Mouse (Mus musculus) neural tube, embryonic 13.5 days (tissue): ENCODE measurements around the gene Gm21830. TPM values are rescaled to one million over a fixed set of nuclear protein-coding genes. Genes with fewer than 3 reads are reported as not detected.
"Not testable (repeated sequence)": the region's sequence is repeated elsewhere in the genome, so short reads cannot be mapped to it uniquely, and the experiment has no call there.

ENCODE experiments used
- ATAC-seq: fragments of 200-750 bp; cut with Nextera tagmentation; 2 replicates; pipeline ENCODE4 v1.8.0; 2017; ENCODE audit warnings: low read depth, mild to moderate bottlenecking, moderate TSS enrichment, moderate library complexity
- H3K27ac ChIP-seq: fragments of 300-500 bp; sonication (generic); replicated peaks from 2 replicates; pipeline ENCODE4 v1.5.1; 2015; ENCODE audit warnings: moderate library complexity, mild to moderate bottlenecking, inconsistent platforms
- H3K27me3 ChIP-seq: fragments of 300-500 bp; sonication (generic); 2 replicates; pipeline ENCODE4 v1.6.1; 2015; ENCODE audit warnings: mild to moderate bottlenecking, inconsistent platforms
- H3K36me3 ChIP-seq: fragments of 300-500 bp; sonication (generic); 2 replicates; pipeline ENCODE4 v1.6.1; 2015; ENCODE audit warnings: mild to moderate bottlenecking, inconsistent platforms
- H3K4me1 ChIP-seq: fragments of 300-500 bp; sonication (generic); replicated peaks from 2 replicates; pipeline ENCODE4 v1.6.1; 2015; ENCODE audit warnings: inconsistent platforms
- H3K4me2 ChIP-seq: fragments of 300-500 bp; sonication (generic); 2 replicates; pipeline ENCODE4 v1.6.1; 2015; ENCODE audit warnings: inconsistent platforms, mild to moderate bottlenecking, moderate library complexity
- H3K4me3 ChIP-seq: fragments of 300-500 bp; sonication (generic); 2 replicates; pipeline ENCODE4 v1.5.1; 2015; ENCODE audit warnings: mild to moderate bottlenecking, inconsistent platforms
- H3K9ac ChIP-seq: fragments of 300-500 bp; sonication (generic); 2 replicates; pipeline ENCODE4 v1.6.1; 2015; ENCODE audit warnings: moderate library complexity, mild to moderate bottlenecking, inconsistent platforms
- H3K9me3 ChIP-seq: fragments of 300-500 bp; sonication (generic); 2 replicates; pipeline ENCODE4 v1.6.1; 2016; ENCODE audit warnings: inconsistent platforms
- WGBS: fragments of 180-500 bp; shearing (Covaris S2); methylation state at CpG from one replicate; pipeline ENCODE4 v1.1.7; 2015; 5-methylcytosine and 5-hydroxymethylcytosine counted together
- polyA plus RNA-seq: library from polyadenylated mRNA; unstranded; fragments of >200 nt; fragmentation: Nextera tagmentation; extraction: Ambion mirVana; gene quantifications from 2 replicates; pipeline ENCODE4 v1.2.1, GENCODE M21; 2015

Gm21830 gene
- not detected in 2 replicates for polyA plus RNA-seq

DNA sequence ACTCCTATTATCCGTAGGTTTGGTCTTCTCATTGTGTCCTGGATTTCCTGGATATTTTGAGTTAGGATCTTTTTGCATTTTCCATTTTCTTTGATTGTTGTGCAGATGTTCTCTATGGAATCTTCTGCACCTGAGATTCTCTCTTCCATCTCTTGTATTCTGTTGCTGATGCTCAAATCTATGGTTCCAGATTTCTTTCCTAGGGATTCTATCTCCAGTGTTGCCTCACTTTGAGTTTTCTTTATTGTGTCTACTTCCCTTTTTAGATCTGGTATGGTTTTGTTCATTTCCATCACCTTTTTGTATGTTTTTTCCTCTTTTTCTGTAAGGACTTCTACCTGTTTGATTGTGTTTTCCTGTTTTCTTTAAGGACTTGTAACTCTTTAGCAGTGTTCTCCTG, at the start of gene Gm21830:
TSS of gene Gm21830 (plus strand) at position 301 of the 400 bp plus-strand sequence.
- not testable (repeated sequence) for H3K9me3 ChIP-seq
- no CpG with 5 or more reads among the region's 1 CpGs for WGBS

DNA sequence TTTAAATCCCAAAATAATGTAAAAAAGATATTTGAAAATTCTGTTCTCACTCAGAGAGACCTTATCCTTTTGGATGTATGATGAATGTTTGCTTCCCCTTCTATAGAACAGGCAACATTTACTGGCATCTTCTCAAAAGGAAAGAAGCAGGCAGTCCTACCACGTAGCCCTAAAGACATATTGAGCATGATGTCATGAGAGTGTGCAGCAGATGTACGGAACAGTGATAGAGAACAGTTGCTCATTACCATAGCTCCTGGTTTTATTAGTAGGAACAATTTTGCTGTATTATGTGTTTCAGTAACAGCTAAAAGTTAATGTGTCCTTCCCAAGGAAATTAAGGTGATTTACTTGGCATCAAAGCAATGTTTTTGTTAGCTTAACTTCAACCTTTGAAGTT, 49.0 kb upstream of the Gm21830 start:
- Histone ChIP-seq H3K36me3 (no peaks in the 10 kb centered on the region), H3K4me2 (no peak overlapping the region), H3K9ac (no peak overlapping the region), H3K27me3 (no peaks in the 10 kb centered on the region), H3K27ac (no peak overlapping the region), H3K9me3 (no peaks in the 10 kb centered on the region), H3K4me1 (no peaks in the 10 kb centered on the region), H3K4me3 (no peak overlapping the region)
- WGBS: 86% methylated on average over 2 of the region's 2 CpGs
- no peak for ATAC-seq

More for the DNA sequence above, at the start of gene Gm21830:
- not testable (repeated sequence) for ATAC-seq, H3K4me1 ChIP-seq, H3K4me3 ChIP-seq, H3K27me3 ChIP-seq, H3K9ac ChIP-seq, H3K36me3 ChIP-seq, H3K4me2 ChIP-seq, H3K27ac ChIP-seq

DNA sequence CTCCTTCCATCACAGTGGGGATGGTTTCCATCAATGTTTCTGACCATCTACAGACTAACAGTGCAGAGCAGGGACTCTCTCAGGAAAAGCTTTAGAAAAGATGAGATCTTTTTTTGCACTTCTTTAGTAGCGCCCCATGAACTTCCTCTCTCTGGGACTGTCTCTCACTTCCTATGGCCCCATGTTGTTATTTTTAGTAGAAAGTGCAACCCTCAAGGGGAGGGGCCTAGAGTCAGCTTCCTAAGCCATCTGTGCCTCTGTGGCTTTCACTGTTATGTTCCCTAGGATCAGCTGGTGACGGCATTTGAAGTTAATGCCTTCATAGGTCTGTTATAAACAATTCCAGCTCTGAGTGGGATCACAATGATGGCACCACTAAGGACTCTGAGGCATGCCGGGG, 35.0 kb upstream of the Gm21830 start:
- ATAC-seq: no peak
- no peak overlapping the region for H3K4me3 ChIP-seq
- 46% methylated on average over 3 of the region's 3 CpGs for WGBS
- no peak overlapping the region for H3K4me2 ChIP-seq
- no peaks in the 10 kb centered on the region for H3K36me3 ChIP-seq
- no peaks in the 10 kb centered on the region for H3K9me3 ChIP-seq
- no peak overlapping the region for H3K9ac ChIP-seq
- H3K27me3 ChIP-seq: no peaks in the 10 kb centered on the region
- H3K27ac ChIP-seq: no peak overlapping the region
- H3K4me1 ChIP-seq: no peaks in the 10 kb centered on the region

DNA sequence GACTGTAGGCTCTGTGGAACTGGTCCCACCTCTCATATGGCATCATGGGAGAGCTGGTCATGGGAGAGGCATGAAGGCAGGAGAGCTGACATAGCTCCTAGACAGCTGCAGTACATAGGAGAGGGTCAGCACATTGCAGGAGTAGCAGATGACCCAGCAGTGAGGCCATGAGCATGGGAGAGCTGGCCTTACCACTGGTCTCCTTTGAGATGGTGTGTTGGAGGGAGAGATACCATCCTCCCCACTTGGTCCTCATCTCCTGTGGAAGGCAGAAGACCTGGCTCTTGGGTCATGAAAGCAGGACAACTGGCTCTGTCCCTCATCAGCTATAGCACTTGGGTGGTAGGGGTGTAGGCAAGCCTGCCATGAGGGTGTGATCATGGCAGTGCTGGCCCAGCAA, 7.3 kb downstream of the Gm21830 start:
- H3K9ac ChIP-seq: no peak overlapping the region
- no peak for ATAC-seq
- no peaks in the 10 kb centered on the region for H3K27me3 ChIP-seq
- H3K36me3 ChIP-seq: no peaks in the 10 kb centered on the region
- H3K4me3 ChIP-seq: no peak overlapping the region
- H3K4me1 ChIP-seq: no peaks in the 10 kb centered on the region
- H3K27ac ChIP-seq: no peak overlapping the region
- no peaks in the 10 kb centered on the region for H3K9me3 ChIP-seq
- H3K4me2 ChIP-seq: no peak overlapping the region

DNA sequence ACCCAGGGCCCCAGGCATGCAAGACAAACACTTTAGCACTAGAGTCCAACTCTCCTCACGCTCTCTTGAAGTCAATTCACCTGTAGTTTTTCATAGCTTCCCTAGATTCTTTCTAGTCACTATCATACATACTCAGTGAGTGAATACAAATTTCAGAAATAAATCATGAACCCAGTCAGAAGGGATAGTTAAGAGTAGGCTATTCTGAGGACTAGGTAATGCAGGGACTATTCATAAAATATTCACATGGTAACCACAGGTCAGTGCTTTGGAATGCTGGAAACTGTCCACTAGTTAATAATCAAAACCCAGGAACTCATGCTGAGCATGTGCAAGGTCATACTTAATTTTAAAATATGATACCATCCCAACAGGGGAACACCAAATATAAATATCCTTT, 9.3 kb downstream of the Gm21830 start:
- Histone ChIP-seq H3K4me3 (no peak overlapping the region), H3K27ac (no peak overlapping the region), H3K27me3 (no peaks in the 10 kb centered on the region), H3K9me3 (no peaks in the 10 kb centered on the region), H3K4me2 (no peak overlapping the region), H3K4me1 (no peaks in the 10 kb centered on the region), H3K36me3 (no peaks in the 10 kb centered on the region), H3K9ac (no peak overlapping the region)
- 95% methylated on average over 1 of the region's 1 CpGs for WGBS
- ATAC-seq: no peak

DNA sequence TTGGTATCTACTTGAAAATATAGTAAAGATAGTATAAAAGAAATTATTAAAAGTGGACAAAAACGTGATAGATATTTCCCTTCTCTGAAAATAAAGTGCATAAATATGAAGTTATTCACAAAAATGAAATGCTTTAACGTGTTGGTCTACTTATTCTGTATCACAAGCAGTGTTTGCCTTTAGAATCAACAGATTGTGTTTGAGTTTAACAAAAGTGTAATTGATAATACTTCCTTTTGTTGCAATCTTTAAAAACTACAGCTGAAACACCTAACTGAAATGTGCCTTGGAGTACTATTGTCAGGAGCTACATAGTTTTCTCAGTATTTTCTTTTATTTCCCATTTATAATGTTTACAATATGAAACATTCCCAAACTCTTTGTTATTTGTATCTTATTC, 19.6 kb downstream of the Gm21830 start, which contains the start of gene Gm26727:
TSS of gene Gm26727 (minus strand) at position 101 of the 400 bp plus-strand sequence.
- no peak within 1 kb of the TSS for H3K27ac ChIP-seq
- no peak within 1 kb of the TSS for H3K4me2 ChIP-seq
- H3K27me3 ChIP-seq: no peaks in the 10 kb centered on the region
- H3K4me3 ChIP-seq: no peak within 1 kb of the TSS
- H3K36me3 ChIP-seq: no peaks in the 10 kb centered on the region
- no peak for ATAC-seq
- 70% methylated on average over 2 of the region's 2 CpGs for WGBS
- H3K9me3 ChIP-seq: no peaks in the 10 kb centered on the region
- H3K9ac ChIP-seq: no peak within 1 kb of the TSS
- no peaks in the 10 kb centered on the region for H3K4me1 ChIP-seq

DNA sequence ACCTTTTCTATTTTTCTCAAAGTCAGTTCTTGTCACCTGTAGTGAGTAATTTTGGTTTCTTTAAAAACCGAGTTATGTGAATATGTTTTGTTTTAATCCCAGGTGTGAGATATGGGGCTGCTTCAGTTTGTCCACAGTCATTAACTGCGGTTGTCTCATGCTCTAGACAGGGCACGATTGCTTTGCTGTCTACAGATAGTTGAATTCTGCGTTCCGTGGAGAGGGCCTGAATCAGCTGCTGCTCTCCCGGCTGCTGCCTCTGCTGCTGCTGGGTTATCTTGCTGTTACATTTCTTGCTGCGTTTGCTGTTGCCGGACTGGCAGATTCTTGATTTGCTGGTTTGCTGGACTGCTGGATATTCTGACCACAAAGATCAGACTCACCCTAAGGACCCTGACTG, 24.8 kb downstream of the Gm21830 start:
- Histone ChIP-seq H3K4me1 (no peaks in the 10 kb centered on the region), H3K27me3 (no peaks in the 10 kb centered on the region), H3K9me3 (no peaks in the 10 kb centered on the region), H3K9ac (no peak overlapping the region), H3K4me2 (no peak overlapping the region), H3K27ac (no peak overlapping the region), H3K4me3 (no peak overlapping the region), H3K36me3 (no peaks in the 10 kb centered on the region)
- WGBS: 87% methylated on average over 8 of the region's 8 CpGs
- ATAC-seq: no peak

DNA sequence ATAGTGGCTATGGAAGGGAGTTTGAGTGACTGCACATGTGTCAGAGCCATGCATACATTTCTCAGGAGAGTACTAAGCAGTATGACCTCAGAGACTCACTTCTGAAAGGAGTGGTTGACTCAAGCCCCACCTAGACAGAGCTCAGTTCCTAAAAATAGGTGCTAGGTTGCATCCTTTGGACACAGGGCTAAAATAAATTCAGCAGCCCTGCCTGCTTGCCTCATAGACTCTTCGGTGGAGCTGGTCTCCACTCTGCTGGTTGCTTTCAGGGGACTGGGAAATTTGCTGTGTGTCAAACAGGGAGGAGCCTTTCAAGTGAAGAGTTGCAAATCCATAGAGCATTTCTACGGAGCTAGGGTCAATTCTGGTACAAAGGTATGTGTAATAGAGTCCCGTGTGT, 32.3 kb downstream of the Gm21830 start, which contains the start of gene Xirp2:
TSS of gene Xirp2 (plus strand) at position 223 of the 400 bp plus-strand sequence.
- Histone ChIP-seq H3K27me3 (no peaks in the 10 kb centered on the region), H3K9ac (no peak within 1 kb of the TSS), H3K9me3 (no peaks in the 10 kb centered on the region), H3K36me3 (no peaks in the 10 kb centered on the region), H3K27ac (no peak within 1 kb of the TSS), H3K4me2 (no peak within 1 kb of the TSS), H3K4me1 (no peaks in the 10 kb centered on the region), H3K4me3 (no peak within 1 kb of the TSS)
- 79% methylated on average over 3 of the region's 3 CpGs for WGBS
- no peak for ATAC-seq

DNA sequence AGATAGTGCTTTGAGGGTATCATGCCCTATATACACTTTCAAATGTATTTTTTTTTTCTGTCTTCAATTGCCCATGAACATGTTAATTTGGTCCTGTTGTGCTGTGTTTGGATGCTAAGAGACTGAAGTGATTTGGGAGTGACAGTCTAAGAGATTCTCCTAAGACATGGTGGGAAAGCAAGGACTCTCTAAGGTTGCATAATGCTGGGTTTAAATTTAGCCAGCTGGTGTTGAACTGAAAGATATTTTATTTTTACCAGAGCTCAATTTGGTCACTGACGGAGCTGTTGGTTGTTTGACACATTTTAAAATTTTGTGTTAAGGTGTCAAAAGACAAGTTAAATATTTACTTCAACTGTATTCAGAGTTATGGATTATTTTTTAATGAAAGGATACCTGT, 33.2 kb downstream of the Gm21830 start:
- WGBS: 84% methylated on average over 1 of the region's 1 CpGs
- no peaks in the 10 kb centered on the region for H3K27me3 ChIP-seq
- no peak for ATAC-seq
- H3K27ac ChIP-seq: no peak overlapping the region
- no peak overlapping the region for H3K4me3 ChIP-seq
- H3K9ac ChIP-seq: no peak overlapping the region
- H3K36me3 ChIP-seq: no peaks in the 10 kb centered on the region
- no peak overlapping the region for H3K4me2 ChIP-seq
- H3K4me1 ChIP-seq: no peaks in the 10 kb centered on the region
- H3K9me3 ChIP-seq: no peaks in the 10 kb centered on the region

DNA sequence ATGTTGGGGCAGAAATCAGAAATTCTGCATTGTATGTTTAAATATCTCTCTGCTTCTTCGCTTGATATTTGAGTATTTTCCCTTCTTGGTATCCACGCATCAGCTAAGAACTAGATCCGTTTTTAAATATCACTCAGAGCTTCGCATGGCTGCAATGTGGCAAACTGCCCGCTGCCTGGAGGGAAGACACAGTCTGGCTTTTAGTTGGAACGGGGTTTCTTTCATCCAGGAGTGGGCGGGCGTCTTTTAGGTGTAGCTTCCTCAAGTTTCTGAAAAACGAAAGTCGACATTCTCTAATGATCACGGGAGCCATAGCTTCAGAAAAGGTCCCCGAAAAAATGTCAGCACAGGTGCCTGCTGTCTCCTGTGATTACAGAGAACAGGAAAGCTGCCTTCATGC, 33.7 kb downstream of the Gm21830 start:
- Histone ChIP-seq H3K27ac (no peak overlapping the region), H3K27me3 (no peaks in the 10 kb centered on the region), H3K36me3 (no peaks in the 10 kb centered on the region), H3K4me3 (no peak overlapping the region), H3K9me3 (no peaks in the 10 kb centered on the region), H3K4me2 (no peak overlapping the region), H3K4me1 (no peaks in the 10 kb centered on the region), H3K9ac (no peak overlapping the region)
- 75% methylated on average over 12 of the region's 12 CpGs for WGBS
- no peak for ATAC-seq

DNA sequence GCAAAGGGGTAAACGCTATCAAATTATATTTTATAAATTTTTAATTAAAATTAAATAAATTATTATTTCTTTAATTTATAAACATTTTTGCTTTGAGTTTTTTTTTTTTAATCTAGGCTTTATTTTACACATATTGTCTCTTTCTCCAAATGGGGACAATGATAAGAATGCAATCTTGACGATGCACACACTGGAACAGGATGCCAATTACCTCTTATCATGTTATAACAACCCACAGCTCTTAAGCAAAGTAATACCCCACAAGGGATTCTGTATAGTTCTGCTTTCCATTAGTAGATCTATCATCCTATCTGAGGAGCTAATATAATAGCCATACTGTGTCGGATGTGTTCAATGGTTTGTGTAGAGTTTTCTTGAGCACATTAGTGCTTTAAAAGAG, 47.3 kb downstream of the Gm21830 start:
- no peaks in the 10 kb centered on the region for H3K4me1 ChIP-seq
- no peaks in the 10 kb centered on the region for H3K9me3 ChIP-seq
- H3K9ac ChIP-seq: no peak overlapping the region
- no peaks in the 10 kb centered on the region for H3K27me3 ChIP-seq
- no peak overlapping the region for H3K27ac ChIP-seq
- no peak overlapping the region for H3K4me3 ChIP-seq
- H3K36me3 ChIP-seq: no peaks in the 10 kb centered on the region
- H3K4me2 ChIP-seq: no peak overlapping the region
- WGBS: 69% methylated on average over 3 of the region's 3 CpGs
- no peak for ATAC-seq

DNA sequence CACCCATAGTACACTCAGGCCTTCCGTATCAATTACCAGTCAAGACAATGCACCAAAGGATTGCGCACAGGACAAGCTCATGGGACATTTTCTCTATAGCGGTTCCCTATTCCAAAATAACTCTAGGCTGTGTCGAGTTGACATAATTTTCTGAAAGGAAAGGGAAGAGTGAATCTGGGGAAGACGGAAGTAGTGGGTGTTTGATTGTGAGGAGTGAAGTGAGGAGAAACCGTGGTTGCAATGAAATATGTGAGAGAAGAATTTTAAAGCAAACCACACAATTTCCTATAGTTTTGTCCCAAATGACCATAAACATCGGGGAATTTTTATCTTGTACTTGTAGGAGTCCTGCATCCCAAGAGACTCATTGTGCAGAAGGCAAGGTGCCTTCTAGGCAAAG, 53.5 kb downstream of the Gm21830 start:
- no peak overlapping the region for H3K4me2 ChIP-seq
- H3K27me3 ChIP-seq: no peaks in the 10 kb centered on the region
- no peaks in the 10 kb centered on the region for H3K9me3 ChIP-seq
- H3K9ac ChIP-seq: no peak overlapping the region
- no peaks in the 10 kb centered on the region for H3K4me1 ChIP-seq
- H3K4me3 ChIP-seq: no peak overlapping the region
- WGBS: 88% methylated on average over 7 of the region's 7 CpGs
- H3K36me3 ChIP-seq: no peaks in the 10 kb centered on the region
- no peak overlapping the region for H3K27ac ChIP-seq
- no peak for ATAC-seq

DNA sequence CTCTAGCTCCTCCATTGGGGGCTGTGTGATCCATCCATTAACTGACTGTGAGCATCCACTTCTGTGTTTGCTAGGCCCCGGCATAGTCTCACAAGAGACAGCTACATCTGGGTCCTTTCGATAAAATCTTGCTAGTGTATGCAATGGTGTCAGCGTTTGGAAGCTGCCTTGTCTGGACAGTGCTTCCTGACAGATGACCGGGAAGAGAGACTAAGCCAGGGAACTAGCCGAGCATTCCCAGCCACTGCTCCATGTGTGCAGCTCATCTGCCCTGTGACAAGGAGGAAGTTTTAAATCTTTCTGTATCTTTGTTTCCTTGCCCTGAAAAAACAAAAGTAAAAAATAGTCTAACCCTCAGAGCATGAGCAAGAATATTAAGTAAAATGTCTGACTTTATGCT, 56.5 kb downstream of the Gm21830 start:
- not testable (repeated sequence) for H3K9me3 ChIP-seq, H3K36me3 ChIP-seq, H3K27ac ChIP-seq, H3K9ac ChIP-seq, H3K4me3 ChIP-seq, H3K4me1 ChIP-seq, H3K4me2 ChIP-seq, H3K27me3 ChIP-seq, ATAC-seq
- WGBS: 76% methylated on average over 5 of the region's 5 CpGs
